Mouse (Mus musculus) embryonic fibroblast, embryonic 13.5 days (primary cell): Measurements from ENCODE around the gene Hnrnpa1.

Experiments used
- CTCF ChIP-seq: IDR thresholded peaks from 2 replicates; pipeline ENCODE4 v1.5.1; 2011; ENCODE audit warnings: mild to moderate bottlenecking, control low read depth, low read length, moderate library complexity, borderline replicate concordance; ENCODE audit not compliant: insufficient read depth
- POLR2A ChIP-seq: IDR thresholded peaks from 2 replicates; pipeline ENCODE4 v1.6.1; 2011; ENCODE audit warnings: low read depth, mild to moderate bottlenecking, control low read depth, low read length, moderate library complexity

DNA sequence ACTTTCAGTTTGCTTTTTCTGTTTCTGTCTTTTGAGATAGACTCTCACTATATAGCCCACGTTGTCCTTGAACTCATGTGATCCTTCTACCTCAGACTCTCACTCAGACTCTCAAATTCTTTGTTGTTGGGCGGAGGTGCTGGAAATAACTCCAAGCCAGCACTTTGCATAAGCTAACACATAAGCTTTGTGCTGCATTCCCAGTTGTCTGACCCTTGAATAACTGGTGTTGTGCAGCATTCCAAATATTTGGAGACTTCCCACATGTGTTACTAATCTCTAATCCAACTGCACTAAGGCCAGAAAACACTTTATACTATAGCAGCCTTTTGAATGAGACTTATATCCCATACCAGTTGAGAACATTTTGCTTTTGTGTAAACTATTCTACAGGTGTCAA, 11.3 kb upstream of the Hnrnpa1 start:
- TF ChIP-seq CTCF = no peak
- no peak for TF ChIP-seq POLR2A
